Mouse (Mus musculus) liver, embryonic 13.5 days (tissue): ENCODE data around the gene Prlr. TPM values are rescaled to one million over a fixed set of nuclear protein-coding genes. Genes with fewer than 3 reads are reported as not detected.

Experiments used
- ATAC-seq: fragments of 200-750 bp; cut with Nextera tagmentation; 2 replicates; pipeline ENCODE4 v1.8.0; 2017; ENCODE audit warnings: low read depth, mild to moderate bottlenecking, moderate number of reproducible peaks, moderate library complexity
- DNase-seq: peaks from one replicate; pipeline ENCODE4 v3.0.0; 2022
- H3K27ac ChIP-seq: fragments of 300-500 bp; sonication (generic); 2 replicates; pipeline ENCODE4 v1.5.1; 2015; ENCODE audit warnings: moderate library complexity, mild to moderate bottlenecking, inconsistent platforms
- H3K27me3 ChIP-seq: fragments of 300-500 bp; sonication (generic); 2 replicates; pipeline ENCODE4 v1.6.1; 2015; ENCODE audit warnings: mild to moderate bottlenecking, inconsistent platforms
- H3K36me3 ChIP-seq: fragments of 300-500 bp; sonication (generic); 2 replicates; pipeline ENCODE4 v1.6.1; 2015; ENCODE audit warnings: mild to moderate bottlenecking, inconsistent platforms
- H3K4me1 ChIP-seq: fragments of 300-500 bp; sonication (generic); replicated peaks from 2 replicates; pipeline ENCODE4 v1.6.1; 2015; ENCODE audit warnings: inconsistent platforms
- H3K4me2 ChIP-seq: fragments of 300-500 bp; sonication (generic); 2 replicates; pipeline ENCODE4 v1.6.1; 2015; ENCODE audit warnings: inconsistent platforms, mild to moderate bottlenecking, moderate library complexity
- H3K4me3 ChIP-seq: fragments of 300-500 bp; sonication (generic); replicated peaks from 2 replicates; pipeline ENCODE4 v1.5.1; 2015; ENCODE audit warnings: mild to moderate bottlenecking, inconsistent platforms
- H3K9ac ChIP-seq: fragments of 300-500 bp; sonication (generic); 2 replicates; pipeline ENCODE4 v1.6.1; 2015; ENCODE audit warnings: mild to moderate bottlenecking, inconsistent platforms
- H3K9me3 ChIP-seq: fragments of 300-500 bp; sonication (generic); replicated peaks from 2 replicates; pipeline ENCODE4 v1.6.1; 2016; ENCODE audit warnings: inconsistent platforms
- WGBS: fragments of 180-500 bp; shearing (Covaris S2); methylation state at CpG from one replicate; pipeline ENCODE4 v1.1.7; 2015; ENCODE audit not compliant: insufficient replicate concordance; 5-methylcytosine and 5-hydroxymethylcytosine counted together
- polyA plus RNA-seq: library from polyadenylated mRNA; unstranded; fragments of >200 nt; fragmentation: Nextera tagmentation; extraction: Ambion mirVana; gene quantifications from 2 replicates; pipeline ENCODE4 v1.2.1, GENCODE M21; 2015

The Prlr gene
- polyA plus RNA-seq, 1 experiment from 2014 or later: 0.10 TPM

GRCm38 (mm10) chr15:10338606-10339005, 161.6 kb downstream of the Prlr start:
- Histone ChIP-seq H3K36me3 (no peaks in the 10 kb centered on the region), H3K27ac (no peak overlapping the region), H3K9ac (no peak overlapping the region), H3K4me1 (no peaks in the 10 kb centered on the region), H3K27me3 (no peaks in the 10 kb centered on the region), H3K4me3 (no peak overlapping the region), H3K4me2 (no peak overlapping the region), H3K9me3 (no peaks in the 10 kb centered on the region)
- DNase-seq (no peak), ATAC-seq (no peak)
- WGBS: 64% methylated on average over 3 of the region's 3 CpGs

- H3K9me3 ChIP-seq: no peaks in the 10 kb centered on the region
- H3K27ac ChIP-seq: no peak overlapping the region
- no peak for DNase-seq
- WGBS: 63% methylated on average over 6 of the region's 6 CpGs
- no peaks in the 10 kb centered on the region for H3K36me3 ChIP-seq
- H3K4me3 ChIP-seq: no peak overlapping the region
- H3K27me3 ChIP-seq: no peaks in the 10 kb centered on the region
- no peak overlapping the region for H3K9ac ChIP-seq
- H3K4me1 ChIP-seq: no peaks in the 10 kb centered on the region
- no peak for ATAC-seq
- no peak overlapping the region for H3K4me2 ChIP-seq
Observed at GRCm38 (mm10) chr15:10347044-10347443, 170.0 kb downstream of the Prlr start.

GRCm38 (mm10) chr15:10358039-10358948, 181.3 kb downstream of the Prlr start, which contains the start of gene Agxt2:
Gene Agxt2, plus strand, starts transcription at chr15:10358532.
- Histone ChIP-seq H3K36me3 (no peaks in the 10 kb centered on the region), H3K9me3 (no peaks in the 10 kb centered on the region), H3K4me2 (peak within 1 kb of the TSS; percentile 24; the same call in 1 of the 2 replicates), H3K4me3 (no peak within 1 kb of the TSS), H3K4me1 (no peaks in the 10 kb centered on the region), H3K27ac (peak within 1 kb of the TSS; percentile 47; the same call in 1 of the 2 replicates), H3K9ac (no peak within 1 kb of the TSS), H3K27me3 (no peaks in the 10 kb centered on the region)
- 45% methylated on average over 9 of the region's 9 CpGs for WGBS
- DNase-seq (no peak), ATAC-seq (peak; percentile 67)

GRCm38 (mm10) chr15:10366331-10366730, 189.3 kb downstream of the Prlr start:
- Histone ChIP-seq H3K4me1 (no peaks in the 10 kb centered on the region), H3K9me3 (no peaks in the 10 kb centered on the region), H3K27me3 (no peaks in the 10 kb centered on the region), H3K36me3 (no peaks in the 10 kb centered on the region), H3K9ac (no peak overlapping the region), H3K27ac (no peak overlapping the region), H3K4me3 (no peak overlapping the region), H3K4me2 (no peak overlapping the region)
- no peak for ATAC-seq
- DNase-seq: no peak
- WGBS: 76% methylated on average over 2 of the region's 2 CpGs

GRCm38 (mm10) chr15:10375404-10375803, 198.4 kb downstream of the Prlr start:
- H3K36me3 ChIP-seq: no peaks in the 10 kb centered on the region
- H3K27ac ChIP-seq: peak overlapping the region; percentile 13; the same call in 1 of the 2 replicates
- H3K9me3 ChIP-seq: no peaks in the 10 kb centered on the region
- no peak overlapping the region for H3K9ac ChIP-seq
- 33% methylated on average over 3 of the region's 3 CpGs for WGBS
- DNase-seq (no peak), ATAC-seq (no peak; the same call in 1 of the 2 replicates)
- H3K27me3 ChIP-seq: no peaks in the 10 kb centered on the region
- H3K4me1 ChIP-seq: 0 out of 2 replicates have a peak, but pooled peaks cover 4% of the 10 kb centered on the region
- no peak overlapping the region for H3K4me2 ChIP-seq
- no peak overlapping the region for H3K4me3 ChIP-seq

- Histone ChIP-seq H3K27me3 (no peaks in the 10 kb centered on the region), H3K27ac (0 out of 2 replicates have a peak overlapping the region, but pooled peaks have one; percentile 1), H3K9me3 (no peaks in the 10 kb centered on the region), H3K4me1 (0 out of 2 replicates have a peak, but pooled peaks cover 4% of the 10 kb centered on the region), H3K4me3 (no peak overlapping the region), H3K36me3 (no peaks in the 10 kb centered on the region), H3K9ac (no peak overlapping the region), H3K4me2 (no peak overlapping the region)
- ATAC-seq: no peak
- WGBS: 62% methylated on average over 4 of the region's 4 CpGs
- DNase-seq: no peak
Observed at GRCm38 (mm10) chr15:10378338-10378959, 201.4 kb downstream of the Prlr start.

- Histone ChIP-seq H3K9me3 (no peaks in the 10 kb centered on the region), H3K4me2 (no peak overlapping the region), H3K36me3 (no peaks in the 10 kb centered on the region), H3K27me3 (no peaks in the 10 kb centered on the region), H3K4me1 (0 out of 2 replicates have a peak, but pooled peaks cover 4% of the 10 kb centered on the region), H3K4me3 (no peak overlapping the region), H3K9ac (no peak overlapping the region), H3K27ac (no peak overlapping the region)
- DNase-seq (no peak), ATAC-seq (no peak)
- WGBS: 59% methylated on average over 3 of the region's 3 CpGs
Observed at GRCm38 (mm10) chr15:10379757-10380458, 202.9 kb downstream of the Prlr start.

- Histone ChIP-seq H3K4me1 (no peaks in the 10 kb centered on the region), H3K27me3 (no peaks in the 10 kb centered on the region), H3K36me3 (no peaks in the 10 kb centered on the region), H3K4me3 (no peak overlapping the region), H3K4me2 (no peak overlapping the region), H3K27ac (no peak overlapping the region), H3K9ac (no peak overlapping the region), H3K9me3 (no peaks in the 10 kb centered on the region)
- 63% methylated on average over 2 of the region's 2 CpGs for WGBS
- DNase-seq: no peak
- no peak for ATAC-seq
Observed at GRCm38 (mm10) chr15:10387263-10387662, 210.2 kb downstream of the Prlr start.

Other genes with a start within 250 kb of the Prlr start
- not detected in 2 replicates for gene Gm21973, start 148.1 kb downstream of the Prlr start, polyA plus RNA-seq
- 6.8 and 7.0 TPM in 2 replicates for gene Agxt2, start 181.3 kb downstream of the Prlr start, polyA plus RNA-seq